Mouse (Mus musculus): ENCODE data around the gene Oxct2a.
"Not testable (repeated sequence)": the region's sequence is repeated elsewhere in the genome, so short reads cannot be mapped to it uniquely, and the experiment has no call there.

DNA sequence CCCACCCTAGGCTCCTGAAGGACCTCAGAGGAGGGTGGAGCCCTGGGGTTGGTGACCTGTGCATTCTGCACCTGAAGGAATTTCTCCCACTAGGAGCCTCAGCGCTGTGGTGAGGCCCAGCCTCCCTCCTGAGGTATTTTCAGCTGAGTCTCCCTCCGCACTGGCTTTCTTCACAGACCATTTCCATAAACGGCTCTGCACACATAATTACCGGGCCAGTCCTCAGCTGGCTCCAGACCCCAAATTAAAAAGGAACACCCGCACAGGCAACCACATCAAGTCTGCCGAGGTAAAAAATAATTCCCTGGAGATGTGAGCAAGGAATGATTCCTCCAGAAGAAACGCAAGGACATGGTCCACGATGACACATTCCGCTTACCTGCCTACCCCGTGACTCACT is 11.8 kb upstream of the Oxct2a start:
- TF ChIP-seq ELF1, NELFE (IDR thresholded peaks at IDR 0.05; ENCODE audit: low read depth, low read length): not testable (repeated sequence)
